Mouse (Mus musculus) v-Abl transformed pro-B cells (cell line): ENCODE data around the gene Stmn3.
"Not testable (repeated sequence)": the region's sequence is repeated elsewhere in the genome, so short reads cannot be mapped to it uniquely, and the experiment has no call there.

Experiments
- in situ Hi-C, 2 experiments: fragments of 400-800 bp; cut with MboI; formaldehyde crosslinking; loops; one replicate each; pipeline ENCODE4 v1.15.1; 2025; ENCODE audit not compliant: unreplicated experiment in 2 of 2

Gene Stmn3

GRCm38 (mm10) chr2:181287958-181288350, 26.3 kb downstream of the Stmn3 start, which contains the start of gene Gmeb2:
Gene Gmeb2 (minus strand): TSS chr2:181288035.
- in situ Hi-C loops: not testable (repeated sequence)

GRCm38 (mm10) chr2:181287338-181287957, 26.9 kb downstream of the Stmn3 start:
- in situ Hi-C loops: no loop called here

DNA sequence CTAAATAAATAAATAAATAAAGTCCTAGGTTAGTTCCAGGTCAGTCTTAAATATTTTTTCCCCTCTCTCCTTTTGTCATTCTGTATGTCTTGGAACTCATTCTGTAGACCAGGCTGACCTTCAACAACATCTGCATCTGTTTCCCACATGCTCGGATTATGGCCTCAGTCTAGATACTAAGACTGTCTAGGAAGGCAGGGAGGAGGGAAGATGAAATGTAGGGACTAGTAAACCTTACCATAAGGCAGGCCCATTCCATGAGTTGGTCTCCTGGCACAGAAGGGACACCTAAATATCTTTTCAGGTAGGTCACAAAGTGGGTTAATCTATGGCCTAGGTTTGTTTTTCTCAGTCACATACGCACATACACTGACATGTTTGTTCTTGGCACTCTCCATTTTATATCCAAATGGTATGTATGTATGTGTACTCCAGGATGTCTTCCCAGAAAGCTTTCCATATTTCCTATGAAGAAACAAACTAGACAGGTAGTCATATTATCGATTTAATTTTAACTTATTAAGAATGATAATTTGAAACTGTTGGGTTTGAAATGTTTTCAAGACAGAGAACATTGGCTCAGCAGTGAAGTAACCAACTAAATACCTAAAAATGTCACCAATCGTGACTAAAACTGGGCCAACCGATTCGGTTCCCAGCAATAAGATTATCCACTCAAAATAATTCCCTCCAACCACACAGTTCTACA, 27.5 kb downstream of the Stmn3 start:
- in situ Hi-C loops: no loop called here

- in situ Hi-C loops: no loop called here
Measured at GRCm38 (mm10) chr2:181279968-181280367, 34.3 kb downstream of the Stmn3 start.

DNA sequence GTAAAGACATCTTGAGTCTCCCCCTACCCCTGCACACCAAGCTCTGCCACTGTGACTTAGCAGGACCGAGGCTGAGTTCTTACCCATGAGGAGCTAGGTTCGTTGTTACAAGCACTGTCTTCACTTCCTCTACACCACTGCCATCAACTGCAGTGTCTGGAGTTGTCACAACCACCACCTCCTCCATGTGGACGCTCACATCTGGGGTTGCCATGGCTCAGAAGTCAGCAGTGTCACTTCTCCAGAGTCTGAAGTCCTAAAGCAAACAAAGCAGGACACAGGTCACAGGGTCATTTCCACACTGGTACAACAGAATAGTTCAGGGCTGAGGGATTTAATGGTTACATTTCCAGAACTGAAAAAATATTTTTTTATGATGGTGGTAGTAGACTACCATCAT, 36.4 kb downstream of the Stmn3 start:
- in situ Hi-C loops: no loop called here

DNA sequence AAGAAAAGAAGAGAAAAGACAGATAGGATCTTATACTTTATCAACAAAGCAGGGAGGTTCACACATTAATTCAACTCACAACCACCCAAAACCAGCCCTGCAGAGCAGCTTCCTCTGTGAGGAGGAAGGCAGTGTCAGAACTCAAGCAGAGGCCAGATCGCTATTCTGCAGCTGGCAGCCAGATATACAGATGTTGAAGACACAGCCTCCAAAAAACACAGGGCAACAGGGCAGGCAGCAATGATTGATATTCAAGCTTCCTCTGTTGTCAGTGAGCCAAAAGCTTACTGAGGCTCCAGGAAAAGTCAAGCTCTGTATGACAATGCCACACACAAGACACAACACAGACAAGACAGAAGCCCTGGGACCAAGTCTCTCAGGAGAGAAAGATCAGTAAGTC, 37.5 kb downstream of the Stmn3 start:
- in situ Hi-C loops: no loop called here

DNA sequence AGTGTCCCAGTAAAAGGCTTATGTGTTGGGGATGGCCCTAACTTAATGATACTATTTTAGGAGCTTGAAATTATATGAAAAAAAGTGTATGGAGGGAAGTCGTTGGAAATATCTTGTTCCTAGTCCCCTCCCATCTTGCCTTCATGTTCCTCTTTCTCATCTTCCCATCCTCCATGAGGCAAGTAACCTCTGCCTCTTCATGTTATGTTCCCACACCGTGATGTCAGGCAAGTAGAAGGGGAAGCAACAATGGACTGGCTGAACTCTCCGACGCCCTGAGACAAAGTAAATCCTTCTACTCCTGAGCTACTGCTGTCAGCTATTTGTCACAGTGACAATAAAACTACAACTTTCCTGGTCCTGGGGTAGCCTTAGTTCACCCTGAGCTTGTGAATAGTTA, 39.7 kb downstream of the Stmn3 start:
- in situ Hi-C loops: no loop called here

DNA sequence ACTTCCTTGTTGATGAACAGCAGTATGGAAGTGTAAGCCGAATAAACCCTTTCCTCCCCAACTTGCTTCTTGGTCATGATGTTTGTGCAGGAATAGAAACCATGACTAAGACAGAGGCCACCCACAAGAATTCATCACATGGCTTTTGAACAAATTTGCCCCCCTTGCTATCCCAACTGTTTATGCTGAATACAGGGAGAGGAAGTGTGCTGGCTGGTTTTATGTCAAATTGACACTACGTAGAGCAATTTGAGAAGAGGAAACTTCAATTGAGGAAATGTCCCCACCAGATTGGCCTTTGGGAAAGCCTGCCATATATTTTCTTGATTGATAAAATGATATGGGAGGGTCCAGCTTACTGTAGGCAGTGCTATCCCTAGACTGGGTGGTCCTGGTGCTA, 40.5 kb downstream of the Stmn3 start:
- in situ Hi-C loops: no loop called here

GRCm38 (mm10) chr2:181272092-181272491, 42.2 kb downstream of the Stmn3 start:
- in situ Hi-C loops: no loop called here

GRCm38 (mm10) chr2:181266839-181267238, 47.5 kb downstream of the Stmn3 start:
- in situ Hi-C loops: no loop called here
